Mouse (Mus musculus) forebrain, embryonic 10.5 days (tissue): ENCODE measurements around the gene Pet2. TPM values are rescaled to one million over a fixed set of nuclear protein-coding genes. Genes with fewer than 3 reads are reported as not detected.

Experiments used
- DNase-seq: peaks from one replicate; pipeline ENCODE4 v3.0.0-alpha.2; 2017; ENCODE audit warnings: low spot score; ENCODE audit errors: extremely low spot score
- H3K27ac ChIP-seq: fragments of 300-500 bp; sonication (generic); 2 replicates; pipeline ENCODE4 v1.5.1; 2016; ENCODE audit warnings: mild to moderate bottlenecking
- H3K27me3 ChIP-seq: fragments of 300-500 bp; sonication (generic); 2 replicates; pipeline ENCODE4 v1.6.1; 2016; ENCODE audit warnings: mild to moderate bottlenecking; ENCODE audit not compliant: poor library complexity, severe bottlenecking
- H3K36me3 ChIP-seq: fragments of 300-500 bp; sonication (generic); replicated peaks from 2 replicates; pipeline ENCODE4 v1.6.1; 2016; ENCODE audit warnings: mild to moderate bottlenecking, moderate library complexity
- H3K4me1 ChIP-seq: fragments of 300-500 bp; sonication (generic); 2 replicates; pipeline ENCODE4 v1.6.1; 2016
- H3K4me3 ChIP-seq: fragments of 300-500 bp; sonication (generic); 2 replicates; pipeline ENCODE4 v1.5.1; 2016; ENCODE audit warnings: mild to moderate bottlenecking, moderate library complexity
- H3K9me3 ChIP-seq: fragments of 300-500 bp; sonication (generic); 2 replicates; pipeline ENCODE4 v1.6.1; 2016; ENCODE audit warnings: mild to moderate bottlenecking, moderate library complexity
- WGBS: fragments of 180-500 bp; shearing (Covaris S2); methylation state at CpG from one replicate; pipeline ENCODE4 v1.1.7; 2016; 5-methylcytosine and 5-hydroxymethylcytosine counted together
- polyA plus RNA-seq: library from polyadenylated mRNA; unstranded; fragments of >200 nt; fragmentation: Nextera tagmentation; extraction: Ambion mirVana; gene quantifications from 2 replicates; pipeline ENCODE4 v1.2.1, GENCODE M21; 2016

The Pet2 gene
- not detected in 2 replicates for polyA plus RNA-seq

- no peaks in the 10 kb centered on the region for H3K9me3 ChIP-seq
- 92% methylated on average over 9 of the region's 9 CpGs for WGBS
- H3K4me1 ChIP-seq: no peaks in the 10 kb centered on the region
- no peak within 1 kb of the TSS for H3K4me3 ChIP-seq
- no peaks in the 10 kb centered on the region for H3K27me3 ChIP-seq
- H3K36me3 ChIP-seq: no peaks in the 10 kb centered on the region
- DNase-seq: no peak
- H3K27ac ChIP-seq: no peak within 1 kb of the TSS
Observed at GRCm38 (mm10) chrX:89409589-89409988, at the start of gene Pet2. Gene Pet2, minus strand, starts transcription at chrX:89409689.
